Mouse (Mus musculus) liver, postnatal 0 days (tissue): ENCODE measurements around the gene Prmt8.

ENCODE experiments used
- CTCF ChIP-seq: sonication (generic); IDR thresholded peaks from 2 replicates; pipeline ENCODE4 v1.5.1; 2016; ENCODE audit warnings: antibody characterized with exemption, low read depth
- EP300 ChIP-seq: IDR thresholded peaks from 2 replicates; pipeline ENCODE4 v1.6.1; 2016; ENCODE audit warnings: antibody characterized with exemption, low read depth, mild to moderate bottlenecking

- TF ChIP-seq CTCF (no peak), EP300 (no peak)
These were observed 112.1 kb downstream of the Prmt8 start for GRCm38 (mm10) chr6:127657152-127657551.
